Mouse (Mus musculus) cerebellum, postnatal 4 days (tissue): ENCODE data around the gene Hist1h4i.
A peak's percentile ranks its signal among the peaks of the same experiment; 100 is the strongest.

ENCODE experiments used
- DNase-seq, 2 experiments: peaks; one replicate each; pipeline ENCODE4 v3.0.0; 2022; ENCODE audit warnings: low spot score in 2 of 2, mixed read lengths in 1 of 2

Hist1h4i gene

GRCm38 (mm10) chr13:22008707-22009106 is 32.5 kb downstream of the Hist1h4i start:
- DNase-seq, result no peak

- DNase-seq, result no peak
These were observed 33.3 kb downstream of the Hist1h4i start for GRCm38 (mm10) chr13:22007872-22008271.

GRCm38 (mm10) chr13:22007121-22007510 is 34.0 kb downstream of the Hist1h4i start:
- no peak for DNase-seq

GRCm38 (mm10) chr13:22006334-22007120 is 34.6 kb downstream of the Hist1h4i start:
- DNase-seq, result no peak

GRCm38 (mm10) chr13:22005605-22006333 is 35.4 kb downstream of the Hist1h4i start:
- no peak for DNase-seq

GRCm38 (mm10) chr13:22001823-22002222 is 39.3 kb downstream of the Hist1h4i start:
- no peak for DNase-seq

GRCm38 (mm10) chr13:22001346-22001745 is 39.8 kb downstream of the Hist1h4i start:
- DNase-seq, result no peak

- DNase-seq, result no peak
These were observed 42.0 kb downstream of the Hist1h4i start for GRCm38 (mm10) chr13:21999147-21999546.

GRCm38 (mm10) chr13:21998412-21998811 is 42.8 kb downstream of the Hist1h4i start:
- no peak for DNase-seq

- DNase-seq, result no peak
These were observed 43.3 kb downstream of the Hist1h4i start for GRCm38 (mm10) chr13:21997821-21998220.

GRCm38 (mm10) chr13:21997201-21997820 is 43.9 kb downstream of the Hist1h4i start:
- no peak for DNase-seq

- DNase-seq, result no peak
These were observed 44.3 kb downstream of the Hist1h4i start for GRCm38 (mm10) chr13:21996840-21997185.

GRCm38 (mm10) chr13:21996101-21996839 is 44.9 kb downstream of the Hist1h4i start:
- no peak for DNase-seq

- DNase-seq, result peak in 1 of 2 experiments; percentile 16
These were observed 45.7 kb downstream of the Hist1h4i start for GRCm38 (mm10) chr13:21995331-21995914.

GRCm38 (mm10) chr13:21994896-21995295 is 46.3 kb downstream of the Hist1h4i start:
- no peak for DNase-seq

GRCm38 (mm10) chr13:21993957-21994738 is 47.0 kb downstream of the Hist1h4i start:
- DNase-seq, result peak in 1 of 2 experiments; percentile 25

- no peak for DNase-seq
These were observed 48.6 kb downstream of the Hist1h4i start for GRCm38 (mm10) chr13:21992550-21992949.
